7 mouse cellular contexts compared by ENCODE assay signal in genomic region chr17:46297364-46298219, GRCm38 (mm10). TPM values are rescaled to one million over a fixed set of nuclear protein-coding genes. Genes with fewer than 3 reads are reported as not detected.
DNase-seq lines count a peak whose midpoint lies in the region; ATAC-seq and TF ChIP-seq lines count a peak whose summit lies in the region.

Dlk2 (plus strand) TSS chr17:46297421.

- WGBS in liver, adult 2 months: 1% methylated on average over 83 of the region's 86 CpGs
- WGBS in forebrain, postnatal 0 days: 2% methylated on average over 53 of the region's 86 CpGs
- 0% methylated on average over 64 of the region's 86 CpGs for WGBS in midbrain, embryonic 16.5 days

- no peak for TF ChIP-seq CTCF in liver, adult 2 months (IDR thresholded peaks at IDR 0.05; ENCODE audit: low read depth, low read length)
- TF ChIP-seq CTCF in forebrain, postnatal 0 days (IDR thresholded peaks at IDR 0.05; ENCODE audit: low read depth): no peak

- H3K4me1 ChIP-seq in liver, adult 2 months (ENCODE audit: control insufficient read depth, insufficient read depth, low read length): peaks cover 3% of the 10 kb centered on the region; the same call in 1 of the 2 replicates
- H3K4me1 ChIP-seq in forebrain, postnatal 0 days (ENCODE audit: insufficient read depth): no peaks in the 10 kb centered on the region
- peaks cover 10% of the 10 kb centered on the region for H3K4me1 ChIP-seq in midbrain, embryonic 16.5 days (ENCODE audit: control insufficient read depth, insufficient read depth, low read length)

- H3K79me2 ChIP-seq in liver, adult 2 months (ENCODE audit: control insufficient read depth, insufficient read depth, low read length): no peaks in the 10 kb centered on the region

- H3K27me3 ChIP-seq in liver, adult 2 months (ENCODE audit: control insufficient read depth, insufficient read depth, low read length): peaks cover 10% of the 10 kb centered on the region; the same call in 1 of the 2 replicates
- peaks cover 9% of the 10 kb centered on the region for H3K27me3 ChIP-seq in forebrain, postnatal 0 days (ENCODE audit: insufficient read depth, low read length)
- peaks cover 16% of the 10 kb centered on the region for H3K27me3 ChIP-seq in midbrain, embryonic 16.5 days (ENCODE audit: control insufficient read depth, insufficient read depth, low read depth, low read length)

- peak; percentile 64 for ATAC-seq in forebrain, postnatal 0 days
- peak; percentile 72 for ATAC-seq in midbrain, embryonic 16.5 days

- no peaks in the 10 kb centered on the region for H3K36me3 ChIP-seq in liver, adult 2 months (ENCODE audit: control insufficient read depth, insufficient read depth, low read length)
- peaks cover 7% of the 10 kb centered on the region; the same call in 1 of the 2 replicates for H3K36me3 ChIP-seq in forebrain, postnatal 0 days (ENCODE audit: insufficient read depth)
- H3K36me3 ChIP-seq in midbrain, embryonic 16.5 days (ENCODE audit: control insufficient read depth, insufficient read depth, low read length): peaks cover 3% of the 10 kb centered on the region; the same call in 1 of the 2 replicates

- peak within 1 kb of the TSS; percentile 91 for H3K4me2 ChIP-seq in forebrain, postnatal 0 days (ENCODE audit: low read depth)
- peak within 1 kb of the TSS; percentile 91 for H3K4me2 ChIP-seq in midbrain, embryonic 16.5 days (ENCODE audit: low read length)

- no peaks in the 10 kb centered on the region for H3K9me3 ChIP-seq in forebrain, postnatal 0 days (ENCODE audit: low read length)
- no peaks in the 10 kb centered on the region for H3K9me3 ChIP-seq in midbrain, embryonic 16.5 days (replicated peaks; ENCODE audit: control insufficient read depth, low read length, poor library complexity, severe bottlenecking)

- H3K27ac ChIP-seq in liver, adult 2 months (replicated peaks; ENCODE audit: insufficient read depth, low read depth, low read length): no peak within 1 kb of the TSS
- H3K27ac ChIP-seq in forebrain, postnatal 0 days (ENCODE audit: low read depth, low read length): peak within 1 kb of the TSS; percentile 86
- peak within 1 kb of the TSS; percentile 87 for H3K27ac ChIP-seq in midbrain, embryonic 16.5 days (ENCODE audit: low read length)

- H3K9ac ChIP-seq in liver, adult 2 months (ENCODE audit: low read depth, low read length): no peak within 1 kb of the TSS
- H3K9ac ChIP-seq in forebrain, postnatal 0 days: peak within 1 kb of the TSS; percentile 77
- peak within 1 kb of the TSS; percentile 94 for H3K9ac ChIP-seq in midbrain, embryonic 16.5 days (ENCODE audit: low read depth, low read length)

- no peak for DNase-seq in liver, adult 2 months (ENCODE audit: extremely low read depth, low read depth, low spot score)
- no peak for DNase-seq in liver
- peak; percentile 36 for DNase-seq in brain, embryonic 18.5 days (ENCODE audit: low read depth, low spot score)
- DNase-seq in forebrain, postnatal 0 days: peak; percentile 74
- peak; percentile 41 to 54 for DNase-seq in layer of hippocampus, postnatal 14 days (ENCODE audit: low spot score in 2 of 2)
- DNase-seq in urinary bladder, postnatal 25 days (ENCODE audit: low spot score): no peak

- peak within 1 kb of the TSS; percentile 55; the same call in 1 of the 2 replicates for H3K4me3 ChIP-seq in liver, adult 2 months (ENCODE audit: insufficient read depth, low read depth, low read length)
- H3K4me3 ChIP-seq in forebrain, postnatal 0 days (ENCODE audit: low read depth, low read length): peak within 1 kb of the TSS; percentile 70
- H3K4me3 ChIP-seq in midbrain, embryonic 16.5 days (ENCODE audit: low read depth, low read length): peak within 1 kb of the TSS; percentile 89

- no peak for TF ChIP-seq POLR2A in liver, adult 2 months (IDR thresholded peaks at IDR 0.05; ENCODE audit: extremely low read depth, insufficient read depth, low read length)

RNA-seq across cellular contexts. Expression of gene Dlk2, which starts in this region (rescaled TPM):
- total RNA-seq in liver, adult 2 months (2014; rRNA removed): not detected in 2 replicates
- not detected in 2 replicates for polyA plus RNA-seq in liver, adult 2 months (2012; rRNA removed)
- total RNA-seq in forebrain, postnatal 0 days (2014; rRNA removed): 49.9 and 61.3 TPM in 2 replicates
- polyA plus RNA-seq in forebrain, postnatal 0 days (2015; fragmentation: Nextera tagmentation; extraction: Ambion mirVana): 16.3 and 16.8 TPM in 2 replicates
- 10 to 100 TPM; 44.1 to 50.9 TPM for total RNA-seq in layer of hippocampus, postnatal 14 days (2021)
- polyA plus RNA-seq in midbrain, embryonic 16.5 days (2015; fragmentation: Nextera tagmentation; extraction: Ambion mirVana): 20.6 and 25.8 TPM in 2 replicates

Comparison
In these comparisons a context has a peak if more than half of its experiments do, and no peak if none do; other contexts are left out.
1. RNA of gene Dlk2 (total RNA-seq): 49.9 to 61.3 TPM in forebrain, postnatal 0 days and 44.1 to 50.9 TPM in layer of hippocampus, postnatal 14 days; not detected in liver, adult 2 months; every median in the first group is over 10 times any median in the second.
2. RNA of gene Dlk2 (polyA plus RNA-seq): 20.6 to 25.8 TPM in midbrain, embryonic 16.5 days and 16.3 to 16.8 TPM in forebrain, postnatal 0 days; not detected in liver, adult 2 months; every median in the first group is over 10 times any median in the second.
3. DNase-seq: peak in brain, embryonic 18.5 days (single experiment), forebrain, postnatal 0 days (single experiment) and layer of hippocampus, postnatal 14 days (2 of 2); none in liver, adult 2 months (single experiment), liver (single experiment) and urinary bladder, postnatal 25 days (single experiment).
4. Peak in every context shown above with its lines, with median percentiles within 50 percentile points of each other: H3K4me3 ChIP-seq.